14 mouse cellular contexts compared by ENCODE assay signal in genomic region chr1:135083465-135083864, GRCm38 (mm10). TPM values are rescaled to one million over a fixed set of nuclear protein-coding genes. Genes with fewer than 3 reads are reported as not detected.
DNase-seq lines count a peak whose midpoint lies in the region; ATAC-seq and TF ChIP-seq lines count a peak whose summit lies in the region.
"Had no signal": no experiment of that assay in that cellular context is flagged by ENCODE, and none has a peak within 500 bp of the region (broad histone marks: within the 10 kb centered on the region; RNA-seq: fewer than 3 reads in every experiment).

No protein-coding gene starts in this region.

- peak; percentile 75 for TF ChIP-seq POLR2A in heart, adult 2 months (IDR thresholded peaks at IDR 0.05; ENCODE audit: insufficient read depth, low read depth, low read length)

- H3K36me3 ChIP-seq in midbrain, embryonic 12.5 days: no peaks in the 10 kb centered on the region
- no peaks in the 10 kb centered on the region for H3K36me3 ChIP-seq in midbrain, embryonic 15.5 days (replicated peaks)
- no peaks in the 10 kb centered on the region for H3K36me3 ChIP-seq in heart, adult 2 months (ENCODE audit: control insufficient read depth, insufficient read depth, low read length)
- H3K36me3 ChIP-seq in midbrain, embryonic 14.5 days (ENCODE audit: control insufficient read depth, insufficient read depth, low read length): no peaks in the 10 kb centered on the region
- H3K36me3 ChIP-seq: hindbrain, embryonic 12.5 days had no signal

- TF ChIP-seq CTCF in heart, adult 2 months (IDR thresholded peaks at IDR 0.05): no peak

- peaks cover 48% of the 10 kb centered on the region for H3K27me3 ChIP-seq in midbrain, embryonic 12.5 days
- peaks cover 24% of the 10 kb centered on the region for H3K27me3 ChIP-seq in midbrain, embryonic 15.5 days (replicated peaks)
- H3K27me3 ChIP-seq in heart, adult 2 months (ENCODE audit: control insufficient read depth, insufficient read depth, low read length): no peaks in the 10 kb centered on the region; the same call in 1 of the 2 replicates
- peaks cover 16% of the 10 kb centered on the region; the same call in 1 of the 2 replicates for H3K27me3 ChIP-seq in midbrain, embryonic 14.5 days (ENCODE audit: control insufficient read depth, insufficient read depth, low read length)

- intact Hi-C loops in heart, adult 2 months (cut with DNase I): no loop called here

- DNase-seq in adrenal gland, adult (ENCODE audit: inconsistent age in 2 of 2, low spot score in 1 of 2): peak; percentile 53 to 65
- no peak for DNase-seq in adrenal gland, postnatal 4 days (ENCODE audit: low spot score in 2 of 2)
- DNase-seq in heart, adult 2 months: peak in 1 of 2 experiments; percentile 65
- DNase-seq in midbrain, embryonic 14.5 days: peak; percentile 44
- no peak for DNase-seq in thymus, postnatal 25 days
- DNase-seq in cerebellum, adult 11 months: no peak
- DNase-seq: kidney, adult 9 months; liver; thymus, postnatal 4 days had no signal

- no peak overlapping the region for H3K4me3 ChIP-seq in midbrain, embryonic 12.5 days
- no peak overlapping the region for H3K4me3 ChIP-seq in midbrain, embryonic 15.5 days
- no peak overlapping the region for H3K4me3 ChIP-seq in heart, adult 2 months
- H3K4me3 ChIP-seq in midbrain, embryonic 14.5 days (replicated peaks; ENCODE audit: low read depth, low read length): no peak overlapping the region
- H3K4me3 ChIP-seq: hindbrain, embryonic 12.5 days; left cerebral cortex, adult 2 months had no signal

- no peak overlapping the region for H3K27ac ChIP-seq in midbrain, embryonic 12.5 days (replicated peaks)
- no peak overlapping the region for H3K27ac ChIP-seq in midbrain, embryonic 15.5 days
- H3K27ac ChIP-seq in heart, adult 2 months: peak overlapping the region; percentile 67
- H3K27ac ChIP-seq in midbrain, embryonic 14.5 days (replicated peaks; ENCODE audit: low read depth, low read length): no peak overlapping the region
- H3K27ac ChIP-seq: hindbrain, embryonic 12.5 days; left cerebral cortex, adult 2 months had no signal

- 39% methylated on average over 9 of the region's 9 CpGs for WGBS in midbrain, embryonic 12.5 days
- WGBS in midbrain, embryonic 15.5 days: 39% methylated on average over 9 of the region's 9 CpGs
- 39% methylated on average over 9 of the region's 9 CpGs for WGBS in heart, adult 2 months
- WGBS in midbrain, embryonic 14.5 days: 38% methylated on average over 9 of the region's 9 CpGs

- H3K9me3 ChIP-seq in midbrain, embryonic 12.5 days: no peaks in the 10 kb centered on the region
- H3K9me3 ChIP-seq in midbrain, embryonic 15.5 days: no peaks in the 10 kb centered on the region
- no peaks in the 10 kb centered on the region for H3K9me3 ChIP-seq in midbrain, embryonic 14.5 days (ENCODE audit: control insufficient read depth, low read length)
- H3K9me3 ChIP-seq: hindbrain, embryonic 12.5 days had no signal

- 0 out of 2 replicates have a peak, but pooled peaks have one; percentile 9 for ATAC-seq in midbrain, embryonic 12.5 days (ENCODE audit: low FRiP score, low read depth)
- ATAC-seq in midbrain, embryonic 15.5 days (replicated peaks): no peak
- ATAC-seq in midbrain, embryonic 14.5 days (ENCODE audit: low FRiP score, low TSS enrichment): no peak

- H3K79me2 ChIP-seq in heart, adult 2 months (replicated peaks; ENCODE audit: control insufficient read depth, insufficient read depth, low read length): peaks cover 2% of the 10 kb centered on the region

- H3K4me1 ChIP-seq in midbrain, embryonic 12.5 days: peaks cover 8% of the 10 kb centered on the region; the same call in 1 of the 2 replicates
- no peaks in the 10 kb centered on the region for H3K4me1 ChIP-seq in midbrain, embryonic 15.5 days
- H3K4me1 ChIP-seq in heart, adult 2 months (ENCODE audit: control insufficient read depth, insufficient read depth, low read length): peaks cover 3% of the 10 kb centered on the region; the same call in 1 of the 2 replicates
- H3K4me1 ChIP-seq in midbrain, embryonic 14.5 days (ENCODE audit: control insufficient read depth, insufficient read depth, low read length): no peaks in the 10 kb centered on the region

- peak; percentile 81 for TF ChIP-seq EP300 in heart, adult 2 months (IDR thresholded peaks at IDR 0.05; ENCODE audit: insufficient read depth, low read depth, low read length)

- H3K9ac ChIP-seq in midbrain, embryonic 12.5 days (replicated peaks): no peak overlapping the region
- no peak overlapping the region for H3K9ac ChIP-seq in midbrain, embryonic 15.5 days
- H3K9ac ChIP-seq in heart, adult 2 months (ENCODE audit: low read depth, low read length): peak overlapping the region; percentile 74
- H3K9ac ChIP-seq in midbrain, embryonic 14.5 days (replicated peaks; ENCODE audit: low read length): no peak overlapping the region
- H3K9ac ChIP-seq: hindbrain, embryonic 12.5 days had no signal

- no peak overlapping the region for H3K4me2 ChIP-seq in midbrain, embryonic 12.5 days (replicated peaks)
- no peak overlapping the region for H3K4me2 ChIP-seq in midbrain, embryonic 15.5 days
- H3K4me2 ChIP-seq in midbrain, embryonic 14.5 days (ENCODE audit: low read length): no peak overlapping the region
- H3K4me2 ChIP-seq: hindbrain, embryonic 12.5 days had no signal

RNA-seq across cellular contexts. Expression of gene Lgr6, which starts 21.6 kb away (rescaled TPM):
- total RNA-seq in adrenal gland, postnatal 4 days (2021): 1 to 10 TPM; 3.7 to 5.0 TPM
- polyA plus RNA-seq in midbrain, embryonic 12.5 days (2016; fragmentation: Nextera tagmentation; extraction: Ambion mirVana): 0.27 and 0.66 TPM in 2 replicates
- 0.77 and 1.0 TPM in 2 replicates for polyA plus RNA-seq in midbrain, embryonic 15.5 days (2015; fragmentation: Nextera tagmentation; extraction: Ambion mirVana)
- total RNA-seq in heart, adult 2 months (2021): 10 to 100 TPM; 12.2 to 14.4 TPM
- 12.6 and 21.5 TPM in 2 replicates for polyA plus RNA-seq in heart, adult 2 months (2012; rRNA removed)
- 0.87 and 0.98 TPM in 2 replicates for polyA plus RNA-seq in midbrain, embryonic 14.5 days (2014; fragmentation: Nextera tagmentation; extraction: Ambion mirVana)
- total RNA-seq: megakaryocyte-erythroid progenitor cell, adult 5-6 weeks had no signal

RNA-seq across cellular contexts. Expression of gene Ptpn7, which starts 49.0 kb away (rescaled TPM):
- 1 to 10 TPM; 1.4 TPM for total RNA-seq in adrenal gland, postnatal 4 days (2021)
- 0.58 and 1.1 TPM in 2 replicates for polyA plus RNA-seq in midbrain, embryonic 12.5 days (2016; fragmentation: Nextera tagmentation; extraction: Ambion mirVana)
- polyA plus RNA-seq in midbrain, embryonic 15.5 days (2015; fragmentation: Nextera tagmentation; extraction: Ambion mirVana): 0.34 and 0.50 TPM in 2 replicates
- total RNA-seq in heart, adult 2 months (2021): under 1 TPM; 0.73 to 0.82 TPM
- polyA plus RNA-seq in heart, adult 2 months (2012; rRNA removed): 0.82 and 1.4 TPM in 2 replicates
- 0.27 and 0.62 TPM in 2 replicates for polyA plus RNA-seq in midbrain, embryonic 14.5 days (2014; fragmentation: Nextera tagmentation; extraction: Ambion mirVana)

Comparison
In these comparisons a context has a peak if more than half of its experiments do, and no peak if none do; other contexts are left out.
1. DNase-seq: peak in adrenal gland, adult (2 of 2) and midbrain, embryonic 14.5 days (single experiment); none in adrenal gland, postnatal 4 days (0 of 2), thymus, postnatal 25 days (single experiment) and cerebellum, adult 11 months (single experiment).